Mouse (Mus musculus) hindbrain, embryonic 14.5 days (tissue): ENCODE data around the gene Atpaf2. TPM values are rescaled to one million over a fixed set of nuclear protein-coding genes. Genes with fewer than 3 reads are reported as not detected.

Experiments used
- ATAC-seq: fragments of 200-750 bp; cut with Nextera tagmentation; 2 replicates; pipeline ENCODE4 v1.8.0; 2017; ENCODE audit warnings: moderate number of reproducible peaks, mild to moderate bottlenecking, moderate TSS enrichment, moderate library complexity; ENCODE audit not compliant: low FRiP score
- DNase-seq: peaks from one replicate; pipeline ENCODE4 v3.0.0-alpha.2; 2015; ENCODE audit warnings: low spot score
- H3K27ac ChIP-seq: fragments of 300-500 bp; sonication (generic); 2 replicates; pipeline ENCODE4 v1.5.1; 2014; ENCODE audit warnings: mild to moderate bottlenecking, moderate library complexity
- H3K27me3 ChIP-seq: fragments of 300-500 bp; sonication (generic); 2 replicates; pipeline ENCODE4 v1.6.1; 2014; ENCODE audit warnings: mild to moderate bottlenecking, low read length, mixed read lengths; ENCODE audit not compliant: control insufficient read depth, insufficient read depth
- H3K36me3 ChIP-seq: fragments of 300-500 bp; sonication (generic); replicated peaks from 2 replicates; pipeline ENCODE4 v1.6.1; 2014; ENCODE audit not compliant: control insufficient read depth, insufficient read depth
- H3K4me1 ChIP-seq: fragments of 300-500 bp; sonication (generic); replicated peaks from 2 replicates; pipeline ENCODE4 v1.6.1; 2014; ENCODE audit warnings: antibody characterized with exemption, low read length, mixed read lengths; ENCODE audit not compliant: control insufficient read depth, insufficient read depth
- H3K4me2 ChIP-seq: fragments of 300-500 bp; sonication (generic); replicated peaks from 2 replicates; pipeline ENCODE4 v1.6.1; 2014; ENCODE audit warnings: mild to moderate bottlenecking, moderate library complexity
- H3K4me3 ChIP-seq: fragments of 300-500 bp; sonication (generic); replicated peaks from 2 replicates; pipeline ENCODE4 v1.5.1; 2014; ENCODE audit warnings: mild to moderate bottlenecking, low read length
- H3K9ac ChIP-seq: fragments of 300-500 bp; sonication (generic); 2 replicates; pipeline ENCODE4 v1.6.1; 2014
- H3K9me3 ChIP-seq: fragments of 300-500 bp; sonication (generic); 2 replicates; pipeline ENCODE4 v1.6.1; 2016; ENCODE audit warnings: low read length; ENCODE audit not compliant: control insufficient read depth
- WGBS: fragments of 180-500 bp; shearing (Covaris S2); extraction: QIAGEN DNeasy Blood & Tissue Kit; methylation state at CpG from one replicate; pipeline ENCODE4 v1.1.7; 2014; 5-methylcytosine and 5-hydroxymethylcytosine counted together
- polyA plus RNA-seq: library from polyadenylated mRNA; unstranded; fragments of >200 nt; fragmentation: Nextera tagmentation; extraction: Ambion mirVana; gene quantifications from 2 replicates; pipeline ENCODE4 v1.2.1, GENCODE M21; 2014

Atpaf2 gene
- polyA plus RNA-seq, 1 experiment from 2014 or later: 39.8 TPM

- Histone ChIP-seq H3K4me1 (peaks cover 20% of the 10 kb centered on the region), H3K4me3 (no peak overlapping the region), H3K27me3 (no peaks in the 10 kb centered on the region), H3K4me2 (no peak overlapping the region), H3K9me3 (no peaks in the 10 kb centered on the region), H3K27ac (0 out of 2 replicates have a peak overlapping the region, but pooled peaks have one; percentile 98), H3K9ac (no peak overlapping the region), H3K36me3 (no peaks in the 10 kb centered on the region)
- 91% methylated on average over 6 of the region's 6 CpGs for WGBS
- DNase-seq (no peak), ATAC-seq (no peak)
Measured at GRCm38 (mm10) chr11:60383518-60383917, 34.7 kb downstream of the Atpaf2 start.

DNA sequence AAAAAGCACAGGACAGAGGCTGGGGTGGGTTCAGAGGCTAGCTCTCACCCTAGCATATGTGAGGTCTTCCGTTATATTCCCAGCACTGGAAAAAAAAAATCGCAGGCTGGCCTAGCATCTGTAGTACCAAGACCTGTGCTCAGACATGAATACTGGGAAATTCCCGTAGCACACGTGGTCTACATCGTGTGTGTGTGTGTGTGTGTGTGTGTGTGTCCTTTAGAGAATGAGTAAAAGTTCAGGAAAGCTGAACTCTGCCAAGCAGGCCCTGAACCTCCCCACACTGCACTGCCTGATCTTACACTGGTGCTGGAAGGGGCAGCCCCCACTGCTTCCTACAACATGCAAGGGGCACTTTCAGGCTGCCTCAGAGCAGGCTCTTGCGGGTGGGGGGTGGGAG is 43.8 kb downstream of the Atpaf2 start:
- DNase-seq (no peak), ATAC-seq (no peak)
- Histone ChIP-seq H3K4me3 (no peak overlapping the region), H3K27ac (no peak overlapping the region), H3K9me3 (no peaks in the 10 kb centered on the region), H3K4me1 (no peaks in the 10 kb centered on the region), H3K36me3 (no peaks in the 10 kb centered on the region), H3K9ac (no peak overlapping the region), H3K4me2 (no peak overlapping the region), H3K27me3 (no peaks in the 10 kb centered on the region)
- WGBS: 80% methylated on average over 6 of the region's 6 CpGs

DNA sequence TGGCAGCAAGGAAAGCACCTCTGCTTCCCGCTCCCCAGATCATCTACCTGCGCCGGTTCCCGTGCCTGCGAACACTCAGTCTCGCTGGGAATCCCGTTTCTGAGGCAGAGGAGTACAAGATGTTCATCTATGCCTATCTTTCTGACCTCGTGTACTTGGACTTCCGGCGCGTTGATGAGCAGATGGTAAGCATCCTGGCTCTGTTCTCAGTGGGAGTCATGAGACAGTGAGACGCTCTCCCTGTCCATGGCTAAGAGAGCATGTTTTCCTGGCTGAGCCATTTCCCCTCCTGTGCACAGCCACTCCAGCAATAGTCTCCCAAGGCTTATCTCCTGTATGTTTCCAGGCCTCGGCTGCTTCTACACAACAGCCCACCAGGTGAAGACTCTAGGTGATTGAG is 47.8 kb downstream of the Atpaf2 start:
- ATAC-seq (no peak), DNase-seq (no peak)
- 86% methylated on average over 13 of the region's 13 CpGs for WGBS
- no peaks in the 10 kb centered on the region for H3K36me3 ChIP-seq
- H3K4me3 ChIP-seq: no peak overlapping the region
- no peak overlapping the region for H3K4me2 ChIP-seq
- H3K27me3 ChIP-seq: no peaks in the 10 kb centered on the region
- H3K9me3 ChIP-seq: no peaks in the 10 kb centered on the region
- H3K4me1 ChIP-seq: peaks cover 8% of the 10 kb centered on the region; the same call in 1 of the 2 replicates
- no peak overlapping the region for H3K27ac ChIP-seq
- no peak overlapping the region for H3K9ac ChIP-seq

GRCm38 (mm10) chr11:60369448-60369847 is 48.8 kb downstream of the Atpaf2 start:
- Histone ChIP-seq H3K36me3 (no peaks in the 10 kb centered on the region), H3K9ac (no peak overlapping the region), H3K9me3 (no peaks in the 10 kb centered on the region), H3K4me3 (no peak overlapping the region), H3K4me1 (peaks cover 8% of the 10 kb centered on the region; the same call in 1 of the 2 replicates), H3K27ac (no peak overlapping the region), H3K4me2 (no peak overlapping the region), H3K27me3 (no peaks in the 10 kb centered on the region)
- ATAC-seq (no peak), DNase-seq (no peak)
- 66% methylated on average over 4 of the region's 4 CpGs for WGBS

- H3K9ac ChIP-seq: no peak overlapping the region
- H3K4me3 ChIP-seq: no peak overlapping the region
- ATAC-seq (no peak), DNase-seq (no peak)
- H3K27ac ChIP-seq: no peak overlapping the region
- H3K36me3 ChIP-seq: no peaks in the 10 kb centered on the region
- no peak overlapping the region for H3K4me2 ChIP-seq
- H3K9me3 ChIP-seq: no peaks in the 10 kb centered on the region
- 67% methylated on average over 4 of the region's 4 CpGs for WGBS
- H3K4me1 ChIP-seq: peaks cover 8% of the 10 kb centered on the region; the same call in 1 of the 2 replicates
- no peaks in the 10 kb centered on the region for H3K27me3 ChIP-seq
Measured at GRCm38 (mm10) chr11:60368909-60369308, 49.3 kb downstream of the Atpaf2 start.

DNA sequence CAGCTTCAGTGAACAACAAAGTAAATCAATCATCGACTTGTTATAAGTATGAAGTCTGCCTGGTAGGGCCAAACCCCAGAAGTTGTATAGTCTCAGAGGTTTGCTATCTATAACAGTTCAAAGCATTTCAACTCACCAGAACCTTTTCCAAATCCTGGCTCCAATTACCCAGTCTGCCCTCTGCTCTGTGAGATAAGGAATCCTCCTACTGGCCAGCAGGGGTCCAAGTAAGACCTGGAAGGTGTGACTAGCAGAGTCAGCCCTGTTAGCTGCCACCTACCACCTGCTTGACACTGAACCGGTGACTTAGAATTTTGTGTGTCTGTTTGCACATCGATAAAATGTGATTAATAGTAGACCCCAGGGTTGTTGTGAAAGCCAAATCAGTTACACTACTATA is 51.0 kb downstream of the Atpaf2 start:
- Histone ChIP-seq H3K36me3 (no peaks in the 10 kb centered on the region), H3K9me3 (no peaks in the 10 kb centered on the region), H3K27ac (no peak overlapping the region), H3K9ac (no peak overlapping the region), H3K4me1 (peaks cover 8% of the 10 kb centered on the region; the same call in 1 of the 2 replicates), H3K27me3 (no peaks in the 10 kb centered on the region), H3K4me2 (no peak overlapping the region), H3K4me3 (no peak overlapping the region)
- ATAC-seq (no peak), DNase-seq (no peak)
- 83% methylated on average over 3 of the region's 3 CpGs for WGBS

- 0 out of 2 replicates have a peak overlapping the region, but pooled peaks have one; percentile 49 for H3K27ac ChIP-seq
- no peak overlapping the region for H3K4me3 ChIP-seq
- no peaks in the 10 kb centered on the region for H3K9me3 ChIP-seq
- no peaks in the 10 kb centered on the region for H3K36me3 ChIP-seq
- no peak overlapping the region for H3K4me2 ChIP-seq
- no peak overlapping the region for H3K9ac ChIP-seq
- no peaks in the 10 kb centered on the region for H3K27me3 ChIP-seq
- DNase-seq (no peak), ATAC-seq (no peak)
- H3K4me1 ChIP-seq: peaks cover 8% of the 10 kb centered on the region; the same call in 1 of the 2 replicates
- 45% methylated on average over 16 of the region's 16 CpGs for WGBS
Measured at GRCm38 (mm10) chr11:60366239-60367019, 51.8 kb downstream of the Atpaf2 start.

DNA sequence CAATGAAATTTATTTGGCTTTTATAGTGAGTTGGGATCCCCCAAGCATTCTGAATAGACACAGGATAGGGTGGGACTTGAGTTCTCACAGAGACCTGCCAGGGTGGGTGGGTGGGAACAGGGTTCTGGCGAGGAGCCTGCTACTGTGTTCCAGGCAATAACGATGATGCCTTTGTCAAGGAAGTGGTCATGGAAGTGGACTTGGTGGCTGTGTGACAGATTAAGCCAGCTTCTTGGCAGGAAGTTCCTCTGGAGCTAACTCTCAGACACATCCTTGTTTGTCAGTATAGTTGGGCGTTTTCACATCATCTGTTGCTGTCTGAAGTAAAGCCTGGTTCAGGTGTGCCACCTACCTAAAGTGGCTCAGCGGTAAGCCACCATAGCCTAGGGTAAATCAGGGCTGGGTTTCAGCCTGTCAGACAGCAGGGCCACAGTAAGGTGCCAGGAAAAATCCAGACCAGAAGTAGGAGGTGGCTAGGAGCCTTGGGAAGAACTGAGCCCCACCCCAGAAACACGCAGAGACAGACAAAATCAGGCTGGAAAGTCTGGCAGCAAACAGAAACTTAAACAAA is 57.5 kb downstream of the Atpaf2 start:
- H3K4me1 ChIP-seq: no peaks in the 10 kb centered on the region
- H3K27ac ChIP-seq: no peak overlapping the region
- H3K36me3 ChIP-seq: no peaks in the 10 kb centered on the region
- H3K4me2 ChIP-seq: no peak overlapping the region
- ATAC-seq: no peak
- H3K4me3 ChIP-seq: no peak overlapping the region
- no peaks in the 10 kb centered on the region for H3K27me3 ChIP-seq
- WGBS: 82% methylated on average over 5 of the region's 5 CpGs
- H3K9ac ChIP-seq: no peak overlapping the region
- no peaks in the 10 kb centered on the region for H3K9me3 ChIP-seq
- no peak for DNase-seq

DNA sequence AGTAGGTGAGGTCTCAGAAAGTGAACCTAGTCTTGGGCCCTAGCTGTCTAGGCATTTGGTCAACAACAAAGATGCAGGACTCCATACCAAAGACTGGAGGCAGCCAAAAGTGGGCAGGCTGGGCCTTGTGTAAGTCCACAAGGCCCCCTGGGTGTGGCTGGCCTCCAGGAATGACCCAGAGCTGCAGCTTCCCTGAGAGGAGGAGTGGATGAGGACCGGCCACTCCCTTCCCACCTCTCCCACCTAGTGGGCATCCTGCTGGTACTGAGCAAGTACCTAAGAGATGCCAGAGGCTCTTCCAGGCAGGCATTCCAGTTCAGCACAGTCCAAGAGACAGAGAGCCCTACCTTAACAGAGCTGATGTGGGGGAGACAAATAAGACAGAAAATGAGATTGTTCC is 58.3 kb downstream of the Atpaf2 start:
- H3K4me3 ChIP-seq: no peak overlapping the region

More for the DNA sequence above, 58.3 kb downstream of the Atpaf2 start:
- DNase-seq (no peak), ATAC-seq (no peak)
- Histone ChIP-seq H3K4me1 (no peaks in the 10 kb centered on the region), H3K9ac (no peak overlapping the region), H3K4me2 (no peak overlapping the region), H3K27me3 (no peaks in the 10 kb centered on the region), H3K36me3 (no peaks in the 10 kb centered on the region), H3K27ac (no peak overlapping the region), H3K9me3 (no peaks in the 10 kb centered on the region)
- WGBS: 89% methylated on average over 1 of the region's 1 CpGs
